Mouse (Mus musculus) heart, postnatal 4 days (tissue): ENCODE measurements around the gene Gm11985. TPM values are rescaled to one million over a fixed set of nuclear protein-coding genes. Genes with fewer than 3 reads are reported as not detected.

Source experiments
- DNase-seq: peaks from one replicate; pipeline ENCODE4 v3.0.0; 2021
- total RNA-seq, 2 experiments: library from RNA; stranded (reverse); gene quantifications; 2 replicates each; pipeline ENCODE4 v1.2.3; 2021

Gene Gm11985
- total RNA-seq, 2 experiments from 2014 or later = not detected

GRCm38 (mm10) chr11:7199736-7200392, 11.5 kb upstream of the Gm11985 start:
- peak; percentile 70 for DNase-seq

DNA sequence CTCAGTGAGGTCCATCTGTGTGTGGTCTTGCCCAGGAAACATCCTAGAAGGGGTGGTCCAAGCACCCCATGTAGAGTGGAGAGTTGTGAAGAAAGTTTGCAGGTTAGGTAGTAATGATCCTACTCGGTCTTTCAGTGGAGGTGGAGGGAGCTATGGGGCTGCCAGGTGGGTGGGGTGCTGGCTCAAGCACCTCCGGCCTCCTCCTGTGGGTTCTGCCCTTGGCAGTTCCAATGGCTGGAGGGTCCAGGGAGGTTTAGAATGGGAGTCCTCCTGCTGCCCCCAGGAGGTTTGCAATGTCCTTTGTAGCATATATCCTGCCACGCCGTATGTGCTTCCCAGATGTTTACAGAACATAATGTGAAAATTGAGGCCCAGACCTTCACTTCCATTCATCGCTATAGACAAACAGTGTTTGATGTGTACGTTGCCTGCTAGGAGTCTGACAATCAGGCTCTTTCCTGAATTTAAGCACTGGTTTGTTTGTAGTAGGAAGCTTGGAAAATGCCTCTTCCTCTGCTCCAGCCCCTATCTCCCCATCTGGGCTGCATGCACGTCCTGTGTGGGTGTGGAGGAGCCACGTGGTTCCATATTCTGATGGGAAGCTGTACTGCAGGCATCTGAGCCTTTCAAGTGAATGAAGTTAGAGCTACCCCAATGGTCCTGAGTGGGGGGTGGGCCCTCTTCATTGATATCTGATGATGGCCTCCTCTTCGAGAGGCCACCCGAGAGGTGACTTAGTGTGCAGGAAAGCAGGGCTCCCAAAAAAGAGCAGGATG, 10.3 kb upstream of the Gm11985 start:
- no peak for DNase-seq

DNA sequence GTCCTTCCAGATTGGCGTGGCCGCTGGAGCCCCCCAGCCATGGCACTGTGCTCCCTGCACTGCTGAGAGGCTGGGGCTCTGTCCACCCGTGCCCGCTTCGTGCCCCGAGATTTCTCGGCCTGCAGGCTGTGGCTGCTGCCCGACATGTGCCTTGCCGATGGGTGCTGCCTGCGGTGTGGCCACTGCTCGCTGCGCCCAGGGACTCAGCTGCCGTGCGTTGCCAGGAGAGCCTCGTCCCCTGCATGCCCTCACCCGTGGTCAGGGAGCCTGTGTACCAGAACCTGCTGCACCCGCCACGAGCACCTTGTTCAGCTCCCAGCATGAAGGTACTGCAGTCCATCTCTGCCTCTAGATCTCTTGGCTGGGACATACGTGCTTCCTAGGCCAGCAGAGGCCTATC, 9.6 kb upstream of the Gm11985 start:
- no peak for DNase-seq

GRCm38 (mm10) chr11:7197491-7197941, 9.1 kb upstream of the Gm11985 start, which contains the start of gene Igfbp1:
Igfbp1 (plus strand) TSS chr11:7197782.
- DNase-seq = no peak

- no peak for DNase-seq
Measured at GRCm38 (mm10) chr11:7195312-7195685, 6.9 kb upstream of the Gm11985 start.

DNA sequence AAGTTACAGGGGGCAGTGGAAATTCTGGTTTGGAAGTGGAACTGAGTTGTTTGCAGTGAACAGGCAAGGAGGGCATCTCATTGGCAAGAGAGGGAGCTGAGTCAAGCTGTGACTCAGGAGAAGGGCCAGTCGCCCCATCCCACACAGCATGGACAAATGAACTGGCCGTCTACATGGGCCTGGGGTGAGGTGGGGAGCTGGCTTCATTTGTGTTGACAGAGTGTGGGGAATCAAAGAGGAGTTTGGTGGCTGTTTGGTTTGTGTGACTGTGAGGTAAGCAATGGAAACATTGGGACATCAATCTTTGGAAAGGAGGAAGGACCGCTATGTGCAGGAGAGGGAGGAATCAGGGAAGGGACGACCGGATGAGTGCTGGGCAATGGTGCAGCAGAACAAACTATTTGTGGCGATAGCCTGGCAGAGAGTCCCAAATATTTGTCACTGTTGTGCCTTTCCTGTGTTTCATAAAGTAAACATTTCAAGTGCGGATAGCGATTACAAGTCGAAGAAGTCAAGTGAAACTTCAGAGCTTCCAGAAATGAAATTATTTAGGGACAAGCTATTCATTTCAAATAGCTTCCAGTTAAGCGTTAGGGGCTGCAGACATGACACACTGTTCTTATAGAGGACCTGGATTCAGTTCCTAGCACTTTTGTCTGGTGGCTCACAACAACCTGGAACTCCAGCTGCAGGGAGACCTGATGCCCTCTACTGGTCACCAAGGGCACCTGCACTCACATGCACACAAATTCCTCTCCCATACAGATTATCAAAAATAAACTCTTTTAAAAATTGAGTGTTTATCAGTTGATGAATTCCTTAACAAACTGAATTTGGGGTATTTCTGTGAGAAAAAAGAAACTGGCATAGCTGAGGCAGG, 6.3 kb upstream of the Gm11985 start:
- no peak for DNase-seq

DNA sequence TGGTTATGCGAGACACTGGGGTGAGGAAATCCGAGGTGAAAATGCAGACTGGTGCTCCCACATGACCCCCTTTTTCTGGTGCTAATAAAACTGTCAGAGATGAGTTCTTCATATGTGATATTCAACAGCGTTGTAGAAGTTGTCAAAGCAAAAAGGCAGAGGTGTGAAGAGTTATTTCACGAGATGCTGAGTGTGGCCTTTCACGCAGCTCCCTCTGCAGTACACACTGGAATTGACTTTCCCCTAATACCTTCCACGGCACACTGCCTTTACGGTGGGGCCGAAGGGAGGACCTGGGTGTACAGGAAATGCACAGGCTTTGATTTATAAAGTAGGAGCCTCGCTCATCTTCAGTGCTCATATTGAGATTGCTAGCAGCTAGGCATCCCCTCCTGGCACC, 4.8 kb upstream of the Gm11985 start:
- DNase-seq = no peak

DNA sequence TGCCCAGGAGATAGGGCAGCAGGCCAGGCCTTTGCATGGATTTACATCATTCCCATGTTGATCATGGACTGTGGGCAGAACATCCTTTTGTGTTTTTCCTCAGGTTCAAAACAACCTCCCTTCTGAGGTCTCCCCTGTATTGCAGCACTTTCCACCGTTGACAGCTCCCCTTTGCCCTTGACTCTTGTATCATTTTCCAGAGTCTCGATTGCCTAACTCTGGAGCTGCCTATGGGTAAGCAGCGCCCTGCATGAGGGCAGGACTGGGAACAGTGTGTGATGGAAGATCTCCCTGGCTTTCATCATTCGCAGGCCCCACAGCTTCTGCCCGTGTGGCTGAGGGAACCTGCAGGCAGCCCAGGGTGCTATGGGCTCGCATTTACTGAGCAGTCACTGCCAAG, 4.3 kb upstream of the Gm11985 start:
- no peak for DNase-seq

DNA sequence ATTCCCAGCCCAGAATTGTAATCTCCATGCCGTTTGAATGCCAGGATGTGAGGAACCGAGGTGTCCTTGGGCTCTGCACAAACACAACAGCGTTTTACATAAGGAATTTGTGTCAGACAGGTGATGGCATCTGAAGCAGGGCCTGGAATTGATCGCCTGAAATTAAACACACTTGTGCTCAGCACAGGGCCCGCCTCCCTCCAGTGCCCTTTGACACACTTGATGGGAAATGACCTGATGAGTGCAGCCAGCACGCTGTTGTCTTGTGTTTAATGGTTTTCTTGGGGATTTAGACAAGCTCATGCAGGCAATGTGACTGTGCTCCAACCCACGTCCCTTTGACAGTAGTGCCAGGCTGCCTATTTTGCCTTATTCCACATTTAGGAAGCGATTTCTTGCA, 897 bp downstream of the Gm11985 start:
- DNase-seq = no peak

- DNase-seq = no peak
Measured at GRCm38 (mm10) chr11:7184420-7184819, 3.9 kb downstream of the Gm11985 start.

- DNase-seq = no peak
Measured at GRCm38 (mm10) chr11:7182409-7183042, 5.8 kb downstream of the Gm11985 start.

DNA sequence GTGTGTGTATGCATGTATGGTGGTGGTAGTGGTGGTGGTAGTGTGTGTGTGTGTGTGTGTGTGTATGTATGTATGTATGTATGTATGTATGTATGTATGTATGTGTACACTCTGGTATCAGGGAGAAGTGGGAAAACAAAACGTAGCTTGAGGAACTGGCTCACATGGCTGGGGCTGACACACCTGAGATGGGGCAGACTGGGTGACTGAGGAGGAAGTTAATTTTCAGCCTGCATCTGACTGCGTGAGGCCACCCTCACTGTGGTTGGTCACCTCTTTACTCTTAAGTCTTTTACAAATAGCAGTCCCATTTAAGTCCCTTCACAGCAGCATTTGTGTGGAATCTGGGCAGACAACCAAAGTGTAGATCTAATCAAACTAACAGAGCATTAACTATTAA, 9.1 kb downstream of the Gm11985 start:
- DNase-seq = no peak

- DNase-seq = no peak
Measured at GRCm38 (mm10) chr11:7178724-7179123, 9.6 kb downstream of the Gm11985 start.

- DNase-seq = no peak
Measured at GRCm38 (mm10) chr11:7173664-7174063, 14.7 kb downstream of the Gm11985 start.

DNA sequence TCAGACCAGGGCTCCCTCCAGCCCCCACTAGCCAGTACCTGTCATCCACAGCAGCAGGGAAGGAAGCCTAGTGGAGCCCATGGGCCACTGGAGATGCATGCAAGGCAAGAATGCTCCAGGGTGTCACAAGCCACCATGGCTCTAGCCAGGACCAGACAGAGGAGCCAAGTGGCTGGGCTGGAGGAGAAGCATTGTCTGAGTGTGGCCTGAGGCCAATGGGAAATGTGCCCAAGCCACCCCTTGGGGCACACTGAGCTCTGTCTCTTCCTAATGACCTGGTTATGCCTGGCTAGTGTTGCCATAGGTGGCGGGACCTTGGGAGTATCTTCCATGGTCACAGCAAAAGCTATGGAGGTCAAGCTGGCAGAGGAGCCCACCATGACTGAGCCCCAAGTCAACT, 18.7 kb downstream of the Gm11985 start:
- no peak for DNase-seq

GRCm38 (mm10) chr11:7164416-7164815, 24.0 kb downstream of the Gm11985 start:
- DNase-seq = no peak

- peak; percentile 30 for DNase-seq
Measured at GRCm38 (mm10) chr11:7161502-7162174, 26.7 kb downstream of the Gm11985 start.

DNA sequence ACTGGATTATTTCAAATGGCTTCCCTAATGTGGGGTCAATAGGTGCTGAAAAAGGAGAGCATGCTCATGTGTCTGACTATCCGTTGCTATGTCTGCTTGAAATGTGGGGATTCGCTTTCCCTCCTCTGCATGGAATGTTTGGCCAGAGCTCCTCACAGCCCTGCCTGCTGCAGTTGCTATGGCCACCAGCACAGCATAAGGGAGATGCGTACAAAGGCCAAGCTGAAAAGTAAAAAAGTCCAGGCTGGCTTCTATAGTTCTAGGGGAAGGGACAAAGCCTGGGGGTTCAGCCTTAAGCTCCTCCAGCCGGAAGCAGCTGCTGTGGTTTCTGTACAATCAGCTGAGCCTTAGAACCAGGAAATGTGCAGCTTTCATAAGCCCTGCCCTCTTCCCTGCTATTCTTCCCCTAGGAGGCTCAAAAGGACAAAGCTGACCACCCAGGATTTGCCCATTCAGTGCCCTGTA, 27.7 kb downstream of the Gm11985 start:
- DNase-seq = peak; percentile 9

DNA sequence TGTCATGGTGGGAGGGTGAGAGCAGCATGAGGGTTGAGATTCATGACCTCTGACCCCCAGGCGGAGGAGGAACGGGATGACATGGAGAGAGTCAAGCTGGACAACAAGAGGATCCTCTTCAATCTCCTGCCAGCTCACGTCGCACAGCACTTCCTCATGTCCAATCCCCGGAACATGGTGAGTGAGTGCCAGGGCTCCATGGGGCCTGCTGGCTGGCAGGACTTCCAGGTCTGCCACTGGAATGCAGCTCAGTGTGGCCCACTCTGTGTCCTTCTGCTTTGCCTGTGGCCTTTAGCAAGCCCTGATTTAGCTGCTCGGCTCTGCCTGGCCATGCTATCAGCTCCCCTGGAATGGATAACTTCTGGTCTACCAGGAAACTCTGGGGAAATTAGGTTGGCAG, 28.2 kb downstream of the Gm11985 start:
- DNase-seq = no peak

DNA sequence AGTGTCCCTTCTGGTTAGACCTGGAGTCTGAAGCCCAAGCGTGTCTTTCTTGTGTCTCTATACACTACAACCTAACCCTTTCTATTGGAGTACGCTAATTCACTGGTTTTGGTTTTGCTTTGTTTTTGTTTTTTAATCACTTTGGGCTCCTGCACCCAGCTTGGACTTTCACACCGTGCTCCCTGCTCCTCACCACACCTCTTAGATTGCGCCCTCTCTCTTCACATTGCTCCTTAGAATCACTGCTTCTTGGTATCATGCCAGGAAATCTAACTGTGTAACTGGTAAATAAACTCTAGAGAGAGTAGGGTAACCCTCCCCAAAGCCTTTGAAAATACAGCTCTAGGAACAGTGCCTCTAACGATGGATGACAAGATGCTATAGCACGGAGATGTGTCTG, 30.2 kb downstream of the Gm11985 start:
- no peak for DNase-seq

- no peak for DNase-seq
Measured at GRCm38 (mm10) chr11:7156427-7156826, 31.9 kb downstream of the Gm11985 start.

- no peak for DNase-seq
Measured at GRCm38 (mm10) chr11:7153081-7153480, 35.3 kb downstream of the Gm11985 start.
